Mouse (Mus musculus) frontal cortex, postnatal 25 days (tissue): ENCODE results near the gene Zic5.

Source experiments
- DNase-seq, 2 experiments: peaks; one replicate each; pipeline ENCODE4 v3.0.0; 2022; ENCODE audit warnings: low spot score in 2 of 2

Zic5 gene

GRCm38 (mm10) chr14:122479461-122480109, 14.1 kb upstream of the Zic5 start:
- DNase-seq = no peak

DNA sequence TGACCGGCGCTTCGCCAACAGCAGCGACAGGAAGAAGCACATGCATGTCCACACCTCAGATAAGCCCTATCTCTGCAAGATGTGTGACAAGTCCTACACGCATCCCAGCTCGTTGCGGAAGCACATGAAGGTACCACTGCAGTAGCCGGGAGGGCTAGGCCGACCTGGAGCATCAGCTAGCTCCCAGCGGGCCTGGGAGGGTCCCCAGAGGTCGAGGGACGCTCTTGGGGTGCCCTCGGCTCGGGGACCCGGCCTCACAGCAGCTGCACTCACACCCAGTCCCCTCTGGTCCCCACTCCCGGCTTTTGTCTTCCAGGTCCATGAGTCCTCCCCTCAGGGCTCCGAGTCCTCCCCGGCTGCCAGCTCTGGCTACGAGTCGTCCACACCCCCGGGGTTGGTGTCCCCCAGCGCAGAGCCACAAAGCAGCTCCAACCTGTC, 13.1 kb upstream of the Zic5 start:
- peak in 1 of 2 experiments; percentile 8 for DNase-seq

DNA sequence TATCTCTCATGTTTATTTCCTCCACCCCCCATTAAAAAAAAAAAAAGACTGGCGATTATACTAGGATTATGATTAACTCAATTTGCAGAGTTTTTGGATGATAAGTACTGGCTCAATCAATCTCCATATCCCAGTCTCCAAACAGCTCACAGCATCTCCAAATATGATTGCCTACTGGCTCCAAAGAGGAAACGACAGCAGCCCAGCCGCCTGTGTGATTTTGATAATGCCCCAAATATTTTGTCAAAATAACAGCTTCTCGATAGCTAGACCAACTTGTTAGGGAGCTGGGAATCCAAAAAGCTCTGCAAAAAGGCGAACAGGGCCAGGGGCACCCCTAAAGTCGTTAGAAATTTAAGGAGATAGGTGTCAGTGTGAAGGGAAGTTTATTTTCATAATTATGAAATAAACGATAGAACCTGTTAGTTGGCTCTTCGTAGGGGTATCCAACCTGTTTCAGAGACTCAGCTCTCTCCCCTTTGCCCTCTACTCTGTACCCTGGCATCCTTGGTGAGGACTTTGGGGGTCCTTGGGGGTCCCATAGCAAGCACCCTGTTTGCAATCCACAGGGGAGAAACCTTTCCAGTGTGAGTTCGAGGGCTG, 12.6 kb upstream of the Zic5 start:
- no peak for DNase-seq

DNA sequence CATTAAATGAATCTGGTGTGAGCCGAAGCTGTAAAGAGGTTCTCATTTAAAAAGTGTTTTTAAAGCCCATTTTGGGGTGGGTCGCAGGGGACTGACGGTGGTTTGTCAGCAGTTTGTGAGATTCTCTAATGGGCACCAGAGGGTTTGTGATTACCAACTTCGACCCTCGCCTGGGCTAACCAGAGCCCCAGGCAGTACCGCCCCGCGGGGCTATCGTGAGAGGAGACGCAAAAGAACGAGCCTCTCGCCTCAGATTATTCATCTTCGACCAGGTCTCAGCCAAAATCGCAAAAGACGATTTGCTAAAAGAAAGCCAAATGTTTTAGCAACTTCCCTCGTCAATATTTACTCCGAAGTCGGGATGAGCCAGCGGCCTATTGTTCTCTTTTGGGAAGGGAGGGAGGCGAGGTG, 11.8 kb upstream of the Zic5 start:
- peak in 1 of 2 experiments; percentile 9 for DNase-seq

GRCm38 (mm10) chr14:122476822-122477215, 11.3 kb upstream of the Zic5 start:
- no peak for DNase-seq

DNA sequence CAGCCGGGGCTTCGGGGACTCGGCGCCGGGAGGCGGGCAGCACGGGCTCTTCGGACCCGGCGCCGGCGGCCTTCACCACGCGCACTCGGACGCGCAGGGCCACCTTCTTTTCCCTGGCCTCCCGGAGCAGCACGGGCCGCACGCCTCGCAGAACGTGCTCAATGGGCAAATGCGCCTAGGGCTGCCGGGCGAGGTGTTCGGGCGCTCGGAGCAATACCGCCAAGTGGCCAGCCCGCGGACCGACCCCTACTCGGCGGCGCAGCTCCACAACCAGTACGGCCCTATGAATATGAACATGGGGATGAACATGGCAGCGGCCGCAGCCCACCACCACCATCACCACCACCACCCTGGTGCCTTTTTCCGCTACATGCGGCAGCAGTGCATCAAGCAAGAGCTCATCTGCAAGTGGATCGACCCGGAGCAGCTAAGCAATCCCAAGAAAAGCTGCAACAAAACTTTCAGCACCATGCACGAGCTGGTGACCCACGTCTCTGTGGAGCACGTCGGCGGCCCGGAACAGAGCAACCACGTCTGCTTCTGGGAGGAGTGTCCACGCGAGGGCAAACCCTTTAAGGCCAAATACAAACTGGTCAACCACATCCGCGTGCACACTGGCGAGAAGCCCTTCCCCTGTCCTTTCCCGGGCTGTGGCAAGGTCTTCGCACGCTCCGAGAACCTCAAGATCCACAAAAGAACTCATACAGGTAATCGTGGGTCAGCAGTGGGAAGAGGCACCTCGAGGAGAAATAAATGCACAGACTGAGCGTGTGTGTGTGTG, 10.8 kb upstream of the Zic5 start:
- no peak for DNase-seq

GRCm38 (mm10) chr14:122475557-122476040, 10.1 kb upstream of the Zic5 start:
- no peak for DNase-seq

- no peak for DNase-seq
These were observed 9.5 kb upstream of the Zic5 start, which contains the start of gene Zic2 for GRCm38 (mm10) chr14:122474891-122475556. Gene Zic2 (plus strand): TSS chr14:122475435.

DNA sequence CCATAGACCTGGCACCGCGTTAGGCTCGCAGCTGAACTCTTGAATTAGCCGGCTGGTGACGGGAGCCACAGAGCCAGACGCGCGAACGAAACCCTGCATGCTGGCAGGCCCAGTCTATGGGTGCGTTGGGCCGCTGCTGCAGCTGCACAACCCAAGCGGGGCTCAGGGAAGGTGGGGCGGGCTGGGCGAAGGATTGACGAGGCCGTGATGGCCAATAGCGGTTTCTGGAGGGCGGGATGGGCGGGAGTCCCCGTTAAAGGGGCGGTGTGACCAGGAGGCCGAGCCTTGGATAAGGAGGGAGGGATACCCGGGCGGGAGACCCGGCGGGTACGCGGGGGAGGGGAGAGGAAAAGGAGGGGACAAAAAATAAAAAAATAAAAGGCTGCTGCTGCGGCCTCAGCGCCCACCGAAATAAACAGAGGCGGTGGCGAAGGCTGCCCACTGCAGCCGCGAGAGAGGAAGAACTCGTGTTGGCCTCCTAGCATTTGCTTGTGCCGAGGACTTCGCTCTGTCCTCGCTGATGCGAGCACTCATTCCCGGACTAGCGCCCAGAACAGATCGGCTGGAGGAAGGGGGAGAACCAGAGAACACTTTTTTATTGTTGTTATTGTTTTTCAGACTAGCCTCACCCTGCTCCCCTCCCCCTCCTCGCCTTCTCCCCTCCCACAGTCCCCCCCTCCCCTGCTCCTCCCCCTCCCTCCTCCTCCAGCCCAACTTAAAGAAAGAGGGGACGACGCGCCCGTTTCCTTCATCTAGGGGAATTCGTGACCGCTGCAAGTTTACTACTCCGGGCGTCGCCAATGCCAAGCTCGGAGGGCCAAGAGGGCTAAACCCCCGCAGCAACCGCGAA, 8.8 kb upstream of the Zic5 start:
- peak in 1 of 2 experiments; percentile 23 for DNase-seq

GRCm38 (mm10) chr14:122473211-122473751, 7.8 kb upstream of the Zic5 start:
- peak in 1 of 2 experiments; percentile 3 for DNase-seq

DNA sequence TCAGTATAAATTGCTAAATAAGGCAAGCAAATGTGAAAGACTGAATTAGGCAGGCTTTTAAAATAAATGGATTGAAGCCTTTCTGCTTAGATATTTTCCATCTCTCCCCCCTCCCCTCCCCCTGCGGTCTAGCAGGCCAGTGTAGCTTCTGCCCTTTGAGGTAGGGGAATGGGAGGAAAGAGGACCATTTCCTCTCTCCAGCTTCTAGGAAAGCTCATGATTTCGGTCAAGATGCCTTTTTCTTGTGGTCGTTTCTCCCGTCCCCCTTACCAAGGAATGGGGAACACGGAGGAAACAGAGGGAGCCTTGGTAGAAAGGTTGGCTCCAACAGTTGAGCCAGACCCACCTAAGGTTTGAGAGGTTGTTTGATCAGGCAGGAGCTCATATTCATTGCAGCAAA, 7.2 kb upstream of the Zic5 start:
- peak in 1 of 2 experiments; percentile 3 for DNase-seq

DNA sequence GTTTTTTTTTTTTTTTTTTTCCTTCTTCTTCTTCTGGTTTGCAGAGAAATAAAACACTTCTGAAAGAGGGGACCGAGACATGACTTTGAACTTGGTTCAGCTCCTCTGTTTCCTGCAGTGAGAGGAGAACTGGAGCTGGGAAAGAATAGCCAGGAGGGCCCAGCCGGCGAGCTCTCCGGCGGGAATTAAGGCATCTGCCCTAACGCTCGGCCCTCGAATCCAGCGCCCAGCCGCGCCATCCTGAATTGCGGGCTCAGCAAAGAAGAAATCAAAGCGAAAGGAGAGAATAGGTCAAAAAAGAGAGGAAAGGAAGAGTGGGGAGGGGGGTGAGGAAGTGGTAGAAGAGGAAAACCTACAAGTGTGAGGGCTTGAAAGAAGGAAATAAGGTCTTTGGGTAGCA, 6.7 kb upstream of the Zic5 start:
- peak in 1 of 2 experiments; percentile 2 for DNase-seq

- DNase-seq = no peak
These were observed 6.1 kb upstream of the Zic5 start for GRCm38 (mm10) chr14:122471449-122472085.

DNA sequence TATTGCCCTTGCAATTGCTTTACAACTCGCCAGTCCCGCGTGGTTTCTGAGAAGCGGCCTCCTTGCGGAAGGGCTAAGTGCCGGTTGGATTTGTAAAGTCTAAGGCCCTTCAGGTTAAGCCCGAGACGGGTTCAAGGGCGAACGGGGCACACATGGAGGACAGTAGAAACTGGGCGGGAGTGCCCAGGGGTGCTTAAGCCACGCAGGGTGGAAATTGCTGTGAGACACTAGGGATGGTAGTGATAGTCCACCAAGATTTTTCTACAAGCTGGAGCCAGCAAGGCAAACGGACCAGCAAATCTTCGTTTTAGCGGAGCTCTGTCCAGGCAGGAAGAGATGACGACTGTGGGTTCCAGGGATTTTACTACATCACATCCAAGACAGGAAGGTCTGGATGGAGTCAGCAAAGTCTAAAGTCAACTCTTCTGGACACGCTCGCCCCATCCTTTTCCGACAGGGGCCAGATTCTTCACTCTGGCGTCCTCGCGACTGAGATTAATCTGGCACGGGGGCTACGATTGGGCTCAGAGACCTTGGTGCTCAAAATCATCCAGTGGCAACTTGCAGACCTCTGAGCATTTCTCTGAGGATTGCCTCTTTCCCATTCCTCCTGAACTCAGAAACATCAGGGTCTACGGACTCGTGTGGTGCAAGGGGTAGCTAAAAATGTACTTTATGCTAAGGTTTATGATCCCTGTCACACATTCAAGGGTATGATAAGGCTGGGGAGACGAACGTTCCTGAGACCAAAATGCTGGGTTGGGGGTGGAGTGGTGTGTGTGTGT, 3.7 kb upstream of the Zic5 start:
- DNase-seq = peak in 1 of 2 experiments; percentile 3

DNA sequence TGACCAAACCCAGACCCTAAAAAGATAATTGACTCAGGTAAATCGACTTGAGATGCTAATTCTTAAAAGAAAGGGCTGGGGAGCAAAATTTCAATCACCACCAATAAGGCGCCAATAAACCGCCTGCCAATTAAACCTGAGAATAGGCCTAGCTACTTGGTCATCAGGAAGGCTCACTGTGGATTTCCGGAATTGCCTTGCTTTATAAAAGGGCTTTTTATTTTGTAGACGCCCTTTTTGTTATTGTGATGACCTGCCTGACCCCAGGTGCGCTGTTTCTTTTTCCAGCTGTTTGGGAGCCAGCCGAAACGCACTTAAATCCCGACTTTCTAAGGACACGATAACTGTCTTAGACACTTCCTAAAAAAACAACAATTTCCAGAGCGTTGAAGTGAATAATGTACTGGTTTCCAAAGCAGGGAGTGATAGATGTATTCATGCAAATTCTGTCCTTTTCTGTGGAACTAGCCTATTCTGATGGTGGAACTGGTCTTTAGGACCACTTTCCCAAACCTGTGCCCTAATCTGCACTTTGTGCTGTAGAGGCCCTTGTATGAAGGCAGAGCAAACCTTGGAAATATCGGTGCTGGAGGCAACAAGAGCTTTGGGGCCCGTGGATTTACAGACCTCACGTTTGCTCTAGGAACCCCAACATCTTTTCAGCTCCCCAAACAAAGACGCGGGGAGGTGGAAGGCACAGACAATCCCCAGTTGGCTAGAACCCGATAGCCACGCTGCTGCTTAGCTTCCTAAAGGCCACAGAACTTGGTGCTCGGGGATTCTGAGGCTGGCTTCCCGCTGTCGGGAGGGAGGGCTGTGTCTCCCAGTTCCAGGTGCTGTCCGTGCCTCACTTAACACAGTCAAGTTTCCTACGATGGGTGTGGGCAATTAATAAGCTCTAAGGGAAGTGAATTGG, 2.7 kb upstream of the Zic5 start:
- peak in 1 of 2 experiments; percentile 3 for DNase-seq

- no peak for DNase-seq
These were observed 1.4 kb upstream of the Zic5 start for GRCm38 (mm10) chr14:122466756-122467362.

GRCm38 (mm10) chr14:122465931-122466490, 534 bp upstream of the Zic5 start:
- DNase-seq = no peak

DNA sequence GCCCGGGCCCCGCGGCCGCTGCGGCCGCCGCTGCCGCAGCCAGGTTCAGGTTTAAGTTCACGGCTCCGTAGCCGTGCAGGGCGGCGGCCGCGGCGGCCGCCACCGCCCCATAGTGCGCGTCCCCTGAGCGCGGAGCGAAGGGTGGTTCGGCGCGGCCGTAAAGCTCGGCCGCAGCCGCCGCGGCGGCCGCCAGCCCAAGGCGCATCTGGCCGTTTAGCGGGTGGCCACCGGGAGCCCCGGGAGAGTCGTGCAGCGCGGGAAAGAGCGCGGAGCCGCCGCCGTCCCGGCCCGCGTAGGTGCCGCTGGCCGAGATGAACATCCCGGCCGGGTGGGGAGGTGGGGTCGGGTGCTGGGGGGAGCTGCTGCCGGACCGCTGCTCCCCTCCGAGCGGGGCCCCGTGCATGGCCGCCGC, 1.1 kb downstream of the Zic5 start:
- no peak for DNase-seq
